Mouse (Mus musculus) cerebellum, adult 11-12 months (tissue): ENCODE data around the gene Glt28d2.

Source experiments
- DNase-seq: peaks from one replicate; pipeline ENCODE4 v3.0.0; 2022

The Glt28d2 gene

DNA sequence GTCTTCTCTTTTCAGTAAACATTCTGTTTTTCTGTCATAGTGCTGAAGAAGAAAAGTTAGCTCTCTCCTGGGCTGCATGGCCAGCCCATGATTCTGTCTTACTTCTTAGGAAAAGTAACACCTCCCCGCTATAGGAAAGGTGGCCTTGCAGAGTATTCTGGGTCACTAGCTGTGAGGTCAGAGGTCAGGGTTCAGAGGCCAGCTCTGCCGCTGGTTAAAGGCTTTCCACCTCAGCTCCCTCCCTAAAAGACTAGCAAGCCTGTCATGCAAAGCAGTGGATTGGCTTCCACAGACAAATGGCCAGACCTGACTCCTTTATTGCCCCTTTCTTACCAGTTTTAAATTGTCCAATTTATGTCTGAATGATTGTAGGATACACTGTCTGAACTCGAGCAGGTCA lies 23.3 kb downstream of the Glt28d2 start:
- DNase-seq = no peak

DNA sequence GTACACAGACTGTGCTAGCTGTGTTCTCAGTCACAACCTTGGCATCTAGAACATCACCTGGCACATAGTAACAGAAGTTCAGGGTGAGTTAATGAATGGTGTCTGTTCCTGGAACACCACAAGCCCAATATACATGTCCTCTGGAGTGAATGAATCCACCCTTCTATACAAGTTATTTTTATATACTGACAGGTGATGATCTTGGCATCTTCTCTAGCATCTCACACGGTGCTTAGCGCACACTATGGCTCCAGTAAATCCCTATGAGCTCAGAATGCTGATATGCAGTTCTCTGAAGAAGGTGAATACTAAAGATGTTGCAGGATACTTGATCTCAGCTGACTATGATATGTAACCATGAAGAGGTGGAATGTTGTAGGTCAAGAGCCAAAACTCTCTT lies 24.4 kb downstream of the Glt28d2 start:
- DNase-seq = no peak

DNA sequence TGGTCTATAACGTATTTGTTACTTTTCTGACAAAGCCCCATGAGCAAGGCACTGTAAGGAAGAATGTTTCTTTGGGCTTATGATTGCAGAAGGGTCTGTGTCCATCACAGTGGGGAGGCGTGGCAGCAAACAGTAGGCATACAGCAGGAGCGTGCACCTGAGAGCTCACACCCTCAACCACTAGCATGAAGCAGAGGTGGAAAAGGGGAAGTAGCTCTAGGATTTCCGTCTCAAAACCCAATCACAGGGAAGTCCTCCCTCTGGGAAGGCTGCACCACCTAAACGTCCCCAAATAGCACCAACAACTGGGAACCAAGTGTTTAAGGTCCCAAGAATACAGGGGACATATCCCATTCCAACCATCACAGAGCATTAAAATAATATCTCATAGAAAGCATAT lies 26.3 kb downstream of the Glt28d2 start:
- no peak for DNase-seq

DNA sequence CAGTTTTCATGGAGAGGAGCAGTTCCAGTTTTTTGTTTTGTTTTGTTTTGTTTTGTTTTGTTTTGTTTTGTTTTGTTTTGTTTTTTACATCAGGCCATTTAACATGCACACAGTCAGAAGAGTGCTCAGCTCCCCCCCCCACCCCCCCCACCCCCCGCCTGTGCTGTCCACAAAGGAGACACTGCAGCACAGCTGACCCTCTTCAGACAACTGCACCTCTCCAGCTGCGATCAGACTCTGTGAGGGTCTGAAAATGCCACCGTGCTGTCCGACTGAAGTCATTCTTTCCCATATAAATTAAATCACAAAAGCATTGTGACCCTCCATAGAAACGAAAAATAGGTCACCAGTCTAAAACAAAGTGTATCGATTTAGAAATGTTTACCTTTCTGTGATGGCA lies 28.0 kb downstream of the Glt28d2 start:
- no peak for DNase-seq

- DNase-seq = no peak
These were observed 28.9 kb downstream of the Glt28d2 start for GRCm38 (mm10) chr3:85858140-85859135.

GRCm38 (mm10) chr3:85857083-85857482 lies 30.2 kb downstream of the Glt28d2 start:
- no peak for DNase-seq

- no peak for DNase-seq
These were observed 31.4 kb downstream of the Glt28d2 start for GRCm38 (mm10) chr3:85855947-85856346.

- no peak for DNase-seq
These were observed 32.3 kb downstream of the Glt28d2 start for GRCm38 (mm10) chr3:85855043-85855442.

- DNase-seq = no peak
These were observed 33.2 kb downstream of the Glt28d2 start for GRCm38 (mm10) chr3:85854143-85854542.

GRCm38 (mm10) chr3:85853715-85854114 lies 33.6 kb downstream of the Glt28d2 start:
- no peak for DNase-seq

- no peak for DNase-seq
These were observed 37.2 kb downstream of the Glt28d2 start for GRCm38 (mm10) chr3:85850079-85850478.

- no peak for DNase-seq
These were observed 41.0 kb downstream of the Glt28d2 start for GRCm38 (mm10) chr3:85846316-85846715.

DNA sequence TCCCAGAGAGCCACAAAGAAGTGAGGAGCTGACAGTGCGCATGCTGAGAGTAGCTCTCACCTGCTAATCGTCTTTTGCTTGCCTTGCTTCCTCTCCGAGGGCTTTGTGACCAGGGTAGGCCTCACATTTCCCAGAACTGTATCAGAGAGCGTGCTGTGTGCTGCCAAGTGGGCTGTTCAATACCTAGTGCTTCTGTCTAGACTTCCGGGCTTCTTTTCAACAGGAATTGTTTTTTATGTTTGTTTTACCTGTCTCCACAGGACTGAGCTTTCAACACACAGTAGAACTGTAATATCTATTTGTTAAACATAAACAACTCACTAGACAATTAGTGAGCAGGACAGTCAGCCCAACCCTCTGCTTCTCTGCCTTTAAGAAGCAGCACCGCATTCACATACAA lies 42.0 kb downstream of the Glt28d2 start:
- DNase-seq = no peak

DNA sequence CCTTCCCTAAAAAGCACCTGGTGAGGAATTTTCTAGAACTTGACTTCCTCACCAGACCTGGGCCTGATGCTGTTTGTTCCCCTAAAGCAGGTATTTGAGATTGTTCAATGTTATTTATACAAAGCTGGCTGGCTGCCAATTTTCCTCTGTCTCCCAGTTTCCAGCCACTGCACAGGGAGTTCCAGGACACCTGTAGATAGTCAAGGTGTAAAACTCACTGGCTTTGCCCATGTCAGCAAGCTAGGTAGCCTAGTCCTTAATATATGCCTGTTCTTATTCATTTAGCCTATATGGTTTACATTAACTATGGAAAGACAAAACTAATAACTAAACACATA lies 44.5 kb downstream of the Glt28d2 start:
- DNase-seq = no peak

GRCm38 (mm10) chr3:85842177-85842880 lies 45.0 kb downstream of the Glt28d2 start:
- no peak for DNase-seq

GRCm38 (mm10) chr3:85841454-85842176 lies 45.7 kb downstream of the Glt28d2 start:
- DNase-seq = no peak

- no peak for DNase-seq
These were observed 53.7 kb downstream of the Glt28d2 start for GRCm38 (mm10) chr3:85833627-85834026.

GRCm38 (mm10) chr3:85832490-85833155 lies 54.7 kb downstream of the Glt28d2 start:
- no peak for DNase-seq

- DNase-seq = no peak
These were observed 55.5 kb downstream of the Glt28d2 start for GRCm38 (mm10) chr3:85831785-85832184.

GRCm38 (mm10) chr3:85829047-85829446 lies 58.3 kb downstream of the Glt28d2 start:
- DNase-seq = peak; percentile 4

DNA sequence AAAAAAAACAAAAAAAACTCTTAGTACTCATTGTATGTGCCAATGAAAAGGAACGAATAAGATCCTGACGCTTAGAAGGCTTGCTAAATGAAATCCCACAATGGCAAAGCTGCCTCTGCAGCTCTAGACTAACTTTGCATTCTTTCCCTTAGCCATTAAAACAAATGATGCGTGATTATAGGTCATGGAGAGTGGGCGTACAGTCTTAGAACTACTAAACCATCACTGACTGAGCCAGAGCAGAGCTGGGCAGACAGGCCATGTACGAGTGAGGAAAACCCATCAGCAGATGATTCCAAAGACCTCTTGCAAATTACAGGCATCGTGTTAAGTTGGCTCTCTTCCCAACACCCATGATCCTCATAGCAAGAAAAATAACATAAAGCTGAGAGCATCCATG lies 59.5 kb downstream of the Glt28d2 start:
- no peak for DNase-seq

DNA sequence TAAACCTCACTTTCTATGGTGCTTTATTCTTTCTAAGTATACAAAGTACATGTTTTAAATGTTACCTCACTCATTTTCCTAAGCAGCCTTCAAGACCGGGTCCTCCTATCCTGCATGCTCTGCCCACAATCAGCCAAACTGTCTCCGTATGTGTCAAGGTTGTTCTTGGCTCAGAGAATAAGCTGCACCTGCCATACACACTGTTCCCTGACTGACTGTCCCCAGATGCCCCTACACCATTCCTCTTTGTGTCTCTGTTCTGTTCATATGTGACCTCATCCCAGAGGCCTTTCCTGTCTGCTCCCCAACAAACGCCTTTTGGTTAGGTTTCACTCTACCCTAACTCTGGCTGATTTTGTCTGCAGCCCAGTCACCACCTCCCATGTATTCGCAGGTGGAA lies 60.0 kb downstream of the Glt28d2 start:
- DNase-seq = no peak
